Mouse (Mus musculus): ENCODE results near the gene Bmp4. TPM values are rescaled to one million over a fixed set of nuclear protein-coding genes. Genes with fewer than 3 reads are reported as not detected.
A peak's percentile ranks its signal among the peaks of the same experiment; 100 is the strongest.

The Bmp4 gene
- 33.6 and 43.7 TPM in 2 replicates for polyA plus RNA-seq (2011; ENCODE audit: insufficient read length, low read depth, missing spikeins)

- Histone ChIP-seq H3K27ac (ENCODE audit: insufficient read depth, low read length) (no peak within 1 kb of the TSS), H3K4me3 (ENCODE audit: insufficient read depth, low read length) (peak within 1 kb of the TSS; percentile 66), H3K4me1 (ENCODE audit: control insufficient read depth, insufficient read depth, low read length) (no peaks in the 10 kb centered on the region)
- TF ChIP-seq CTCF (IDR thresholded peaks at IDR 0.05; ENCODE audit: borderline replicate concordance, insufficient read depth, low read length) (no peak), POLR2A (IDR thresholded peaks at IDR 0.05; ENCODE audit: low read depth, low read length) (peak; percentile 45; the same call in 1 of the 2 replicates)
Measured at GRCm38 (mm10) chr14:46390249-46390775, at the start of gene Bmp4. Bmp4 (minus strand) TSS chr14:46390669.

DNA sequence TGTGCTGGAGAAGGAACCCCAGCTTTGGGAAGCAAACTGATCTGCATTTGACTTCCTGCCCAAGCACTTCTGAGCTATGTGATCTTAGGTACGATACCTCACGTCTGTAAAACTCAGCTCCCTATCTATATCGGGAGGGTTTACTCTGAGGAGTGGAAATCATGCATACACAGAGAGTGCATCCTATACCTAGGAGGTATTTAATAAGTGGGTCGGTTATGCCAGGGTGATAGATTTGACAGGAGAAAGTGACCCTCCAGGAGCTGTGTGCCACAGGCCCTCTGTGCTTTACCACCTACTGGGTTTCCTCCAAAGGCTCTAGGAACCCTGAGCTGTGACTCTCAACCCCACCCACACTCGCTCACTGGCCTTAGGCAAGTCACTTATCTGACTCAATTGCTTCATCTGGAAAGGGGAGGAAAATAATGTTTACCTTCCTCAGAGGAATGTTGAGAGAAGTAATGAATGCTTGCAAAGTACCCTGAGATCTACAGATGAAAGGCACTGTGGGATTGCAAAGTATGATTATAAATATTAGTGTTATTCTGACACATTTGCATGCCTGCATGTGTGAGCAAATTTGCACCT lies 49.1 kb upstream of the Bmp4 start:
- no peak overlapping the region for H3K4me3 ChIP-seq (ENCODE audit: insufficient read depth, low read length)
- TF ChIP-seq CTCF (IDR thresholded peaks at IDR 0.05; ENCODE audit: borderline replicate concordance, insufficient read depth, low read length) (no peak), POLR2A (IDR thresholded peaks at IDR 0.05; ENCODE audit: low read depth, low read length) (no peak)
- H3K4me1 ChIP-seq (ENCODE audit: control insufficient read depth, insufficient read depth, low read length): peaks cover 9% of the 10 kb centered on the region; the same call in 1 of the 2 replicates
- H3K27ac ChIP-seq (ENCODE audit: insufficient read depth, low read length): no peak overlapping the region

- Histone ChIP-seq H3K4me1 (ENCODE audit: control insufficient read depth, insufficient read depth, low read length) (peaks cover 9% of the 10 kb centered on the region; the same call in 1 of the 2 replicates), H3K27ac (ENCODE audit: insufficient read depth, low read length) (peak overlapping the region; percentile 55; the same call in 1 of the 2 replicates), H3K4me3 (ENCODE audit: insufficient read depth, low read length) (no peak overlapping the region)
- TF ChIP-seq CTCF (IDR thresholded peaks at IDR 0.05; ENCODE audit: borderline replicate concordance, insufficient read depth, low read length) (no peak), POLR2A (IDR thresholded peaks at IDR 0.05; ENCODE audit: low read depth, low read length) (no peak)
Measured at GRCm38 (mm10) chr14:46436471-46437090, 46.1 kb upstream of the Bmp4 start.

DNA sequence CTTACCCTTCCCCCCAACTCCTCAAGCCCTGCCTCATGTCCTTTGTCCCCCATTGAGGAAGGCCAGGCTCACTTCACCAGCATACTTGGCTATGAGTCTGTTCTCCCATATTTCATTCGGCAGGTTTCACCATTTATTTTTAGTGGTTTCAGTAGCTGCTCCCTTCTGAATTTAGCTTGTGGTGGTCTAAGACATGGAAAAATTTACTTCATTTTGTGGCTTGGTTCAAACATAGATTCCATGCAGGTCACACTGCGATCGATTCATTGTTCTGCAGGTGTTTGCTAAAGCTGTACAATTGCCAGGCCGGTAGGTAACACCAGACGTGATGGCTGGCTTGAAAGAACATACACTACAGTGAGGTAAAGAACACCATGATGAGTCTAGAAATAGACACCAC lies 39.8 kb upstream of the Bmp4 start:
- Histone ChIP-seq H3K27ac (ENCODE audit: insufficient read depth, low read length) (no peak overlapping the region), H3K4me1 (ENCODE audit: control insufficient read depth, insufficient read depth, low read length) (no peaks in the 10 kb centered on the region), H3K4me3 (ENCODE audit: insufficient read depth, low read length) (no peak overlapping the region)
- TF ChIP-seq POLR2A (IDR thresholded peaks at IDR 0.05; ENCODE audit: low read depth, low read length) (no peak), CTCF (IDR thresholded peaks at IDR 0.05; ENCODE audit: borderline replicate concordance, insufficient read depth, low read length) (no peak)

GRCm38 (mm10) chr14:46427251-46427650 lies 36.8 kb upstream of the Bmp4 start:
- no peak for TF ChIP-seq CTCF (IDR thresholded peaks at IDR 0.05; ENCODE audit: borderline replicate concordance, insufficient read depth, low read length)
- TF ChIP-seq POLR2A (IDR thresholded peaks at IDR 0.05; ENCODE audit: low read depth, low read length): no peak
- no peaks in the 10 kb centered on the region for H3K4me1 ChIP-seq (ENCODE audit: control insufficient read depth, insufficient read depth, low read length)
- H3K4me3 ChIP-seq (ENCODE audit: insufficient read depth, low read length): no peak overlapping the region
- H3K27ac ChIP-seq (ENCODE audit: insufficient read depth, low read length): no peak overlapping the region

GRCm38 (mm10) chr14:46421823-46422222 lies 31.4 kb upstream of the Bmp4 start:
- TF ChIP-seq CTCF (IDR thresholded peaks at IDR 0.05; ENCODE audit: borderline replicate concordance, insufficient read depth, low read length) (no peak), POLR2A (IDR thresholded peaks at IDR 0.05; ENCODE audit: low read depth, low read length) (no peak)
- H3K4me1 ChIP-seq (ENCODE audit: control insufficient read depth, insufficient read depth, low read length): no peaks in the 10 kb centered on the region
- H3K4me3 ChIP-seq (ENCODE audit: insufficient read depth, low read length): no peak overlapping the region
- no peak overlapping the region for H3K27ac ChIP-seq (ENCODE audit: insufficient read depth, low read length)

DNA sequence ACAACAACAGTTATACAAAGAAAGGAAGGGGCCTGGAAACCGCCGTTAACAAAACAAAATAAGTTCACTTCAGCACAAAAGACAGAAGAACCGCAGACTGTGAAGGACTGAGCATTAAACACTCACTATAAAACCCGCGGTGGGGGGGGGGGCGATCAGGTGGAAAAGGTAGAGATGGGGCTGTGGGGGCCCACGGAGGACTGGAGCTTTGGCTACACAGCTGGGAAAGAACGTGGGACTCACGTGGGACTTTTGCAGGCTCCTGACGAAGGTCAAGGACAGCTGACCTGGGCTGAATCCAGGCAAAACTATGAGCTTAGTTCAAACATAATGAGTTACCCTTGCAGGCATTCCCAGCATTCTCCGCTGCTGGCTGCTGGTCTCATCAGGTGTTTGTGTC lies 28.8 kb upstream of the Bmp4 start:
- no peak overlapping the region for H3K27ac ChIP-seq (ENCODE audit: insufficient read depth, low read length)
- H3K4me3 ChIP-seq (ENCODE audit: insufficient read depth, low read length): no peak overlapping the region
- H3K4me1 ChIP-seq (ENCODE audit: control insufficient read depth, insufficient read depth, low read length): no peaks in the 10 kb centered on the region
- TF ChIP-seq POLR2A (IDR thresholded peaks at IDR 0.05; ENCODE audit: low read depth, low read length) (no peak), CTCF (IDR thresholded peaks at IDR 0.05; ENCODE audit: borderline replicate concordance, insufficient read depth, low read length) (no peak)

DNA sequence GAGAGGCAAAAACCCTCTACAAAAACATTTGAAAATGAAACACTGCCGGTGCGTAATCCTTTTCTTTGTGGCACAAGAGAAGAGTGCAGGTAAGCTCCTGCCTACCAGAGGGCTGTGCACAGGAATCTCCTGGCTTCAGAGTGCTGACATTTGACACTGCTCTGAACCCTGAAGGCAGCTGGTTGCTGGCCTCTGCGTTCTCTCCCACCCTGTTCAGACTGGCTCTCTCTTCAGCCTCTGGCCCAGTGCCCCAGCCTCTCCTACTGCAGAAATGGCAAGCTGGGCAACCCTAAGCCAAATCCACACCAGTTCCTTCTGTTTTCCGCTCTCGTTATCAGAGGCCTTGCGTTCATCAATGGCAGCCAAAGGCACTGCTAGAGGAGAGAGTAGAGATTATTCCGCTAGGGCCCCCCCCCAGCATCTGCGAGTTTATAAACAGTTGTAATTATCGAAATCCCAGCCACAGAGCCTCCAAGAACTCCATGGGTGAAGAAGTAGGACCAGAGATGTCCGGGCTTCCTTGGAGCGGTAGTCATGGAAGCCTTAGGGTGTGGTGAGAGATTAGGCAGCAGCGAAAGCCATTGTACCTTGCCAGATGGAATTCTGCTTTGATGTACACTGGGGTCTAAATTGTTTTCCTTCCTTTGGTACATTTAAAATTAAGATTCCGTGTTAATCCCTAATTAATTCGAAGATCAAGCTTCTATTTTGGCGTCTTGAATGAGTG lies 28.1 kb upstream of the Bmp4 start:
- TF ChIP-seq CTCF (IDR thresholded peaks at IDR 0.05; ENCODE audit: borderline replicate concordance, insufficient read depth, low read length) (no peak), POLR2A (IDR thresholded peaks at IDR 0.05; ENCODE audit: low read depth, low read length) (no peak)
- Histone ChIP-seq H3K27ac (ENCODE audit: insufficient read depth, low read length) (no peak overlapping the region), H3K4me1 (ENCODE audit: control insufficient read depth, insufficient read depth, low read length) (no peaks in the 10 kb centered on the region), H3K4me3 (ENCODE audit: insufficient read depth, low read length) (no peak overlapping the region)

DNA sequence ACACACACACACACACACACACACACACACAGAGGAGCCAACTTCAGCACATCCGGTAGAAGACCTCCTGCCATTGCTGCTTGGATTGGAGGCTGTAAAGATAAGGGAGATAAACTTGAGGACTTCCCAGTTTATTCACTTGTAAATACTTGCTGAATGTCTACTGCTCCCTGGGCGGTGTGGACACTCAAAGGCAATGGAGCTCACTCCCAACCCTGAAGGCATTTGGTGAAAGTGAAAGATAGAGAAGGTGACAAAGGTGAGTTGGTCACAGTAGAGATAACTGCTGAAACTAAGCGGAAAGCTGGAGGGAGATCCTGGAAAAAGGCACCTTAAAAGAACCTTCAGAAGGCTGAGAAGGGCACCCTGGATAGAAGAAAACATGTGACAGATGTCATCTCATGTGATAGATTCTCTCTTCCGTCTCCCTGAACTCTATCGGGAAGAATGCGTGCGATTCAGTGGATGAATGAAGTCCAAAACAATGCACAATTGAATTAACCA lies 22.1 kb upstream of the Bmp4 start:
- no peak for TF ChIP-seq POLR2A (IDR thresholded peaks at IDR 0.05; ENCODE audit: low read depth, low read length)
- no peak for TF ChIP-seq CTCF (IDR thresholded peaks at IDR 0.05; ENCODE audit: borderline replicate concordance, insufficient read depth, low read length)
- H3K4me1 ChIP-seq (ENCODE audit: control insufficient read depth, insufficient read depth, low read length): no peaks in the 10 kb centered on the region
- no peak overlapping the region for H3K27ac ChIP-seq (ENCODE audit: insufficient read depth, low read length)
- H3K4me3 ChIP-seq (ENCODE audit: insufficient read depth, low read length): no peak overlapping the region

Measured in embryonic fibroblast, embryonic 13.5 days (primary cell).